Mouse (Mus musculus): ENCODE measurements around the gene Elavl1. TPM values are rescaled to one million over a fixed set of nuclear protein-coding genes. Genes with fewer than 3 reads are reported as not detected.
A peak's percentile ranks its signal among the peaks of the same experiment; 100 is the strongest.
"Not testable (repeated sequence)": the region's sequence is repeated elsewhere in the genome, so short reads cannot be mapped to it uniquely, and the experiment has no call there.

Elavl1 gene
- polyA plus RNA-seq, 1 experiment from 2014 or later = 80.1 TPM

GRCm38 (mm10) chr8:4258233-4258632, 67.0 kb downstream of the Elavl1 start:
- peak; percentile 37 for ATAC-seq (ENCODE audit: low read depth)
- H3K27ac ChIP-seq (ENCODE audit: low read length) = no peak overlapping the region
- H3K9ac ChIP-seq (ENCODE audit: low read depth, low read length) = peak overlapping the region; percentile 60
- H3K4me2 ChIP-seq (ENCODE audit: low read depth, low read length) = peak overlapping the region; percentile 100
- no peaks in the 10 kb centered on the region for H3K27me3 ChIP-seq (ENCODE audit: control insufficient read depth, insufficient read depth, low read depth, low read length)
- H3K4me3 ChIP-seq (ENCODE audit: low read depth, low read length) = peak overlapping the region; percentile 67
- WGBS (ENCODE audit: insufficient replicate concordance) = 2% methylated on average over 35 of the region's 35 CpGs
- peaks cover 5% of the 10 kb centered on the region for H3K36me3 ChIP-seq (ENCODE audit: control insufficient read depth, insufficient read depth)
- peaks cover 22% of the 10 kb centered on the region for H3K4me1 ChIP-seq (ENCODE audit: control insufficient read depth, low read depth, low read length)
- H3K9me3 ChIP-seq (replicated peaks; ENCODE audit: control insufficient read depth, low read length) = no peaks in the 10 kb centered on the region

- Histone ChIP-seq H3K9ac (ENCODE audit: low read depth, low read length) (no peak overlapping the region), H3K4me1 (ENCODE audit: control insufficient read depth, low read depth, low read length) (peaks cover 26% of the 10 kb centered on the region), H3K4me2 (ENCODE audit: low read depth, low read length) (no peak overlapping the region), H3K36me3 (ENCODE audit: control insufficient read depth, insufficient read depth) (peaks cover 5% of the 10 kb centered on the region), H3K27ac (ENCODE audit: low read length) (no peak overlapping the region), H3K4me3 (ENCODE audit: low read depth, low read length) (no peak overlapping the region), H3K9me3 (replicated peaks; ENCODE audit: control insufficient read depth, low read length) (no peaks in the 10 kb centered on the region), H3K27me3 (ENCODE audit: control insufficient read depth, insufficient read depth, low read depth, low read length) (no peaks in the 10 kb centered on the region)
- ATAC-seq (ENCODE audit: low read depth) = no peak
- WGBS (ENCODE audit: insufficient replicate concordance) = 86% methylated on average over 4 of the region's 4 CpGs
These were observed 67.9 kb downstream of the Elavl1 start for GRCm38 (mm10) chr8:4257350-4257749.

- H3K9me3 ChIP-seq (replicated peaks; ENCODE audit: control insufficient read depth, low read length) = no peaks in the 10 kb centered on the region
- 66% methylated on average over 4 of the region's 4 CpGs for WGBS (ENCODE audit: insufficient replicate concordance)
- no peak for ATAC-seq (ENCODE audit: low read depth)
- H3K36me3 ChIP-seq (ENCODE audit: control insufficient read depth, insufficient read depth) = peaks cover 3% of the 10 kb centered on the region
- H3K27me3 ChIP-seq (ENCODE audit: control insufficient read depth, insufficient read depth, low read depth, low read length) = no peaks in the 10 kb centered on the region
- H3K4me2 ChIP-seq (ENCODE audit: low read depth, low read length) = no peak overlapping the region
- H3K9ac ChIP-seq (ENCODE audit: low read depth, low read length) = no peak overlapping the region
- no peak overlapping the region for H3K27ac ChIP-seq (ENCODE audit: low read length)
- peaks cover 29% of the 10 kb centered on the region for H3K4me1 ChIP-seq (ENCODE audit: control insufficient read depth, low read depth, low read length)
- no peak overlapping the region for H3K4me3 ChIP-seq (ENCODE audit: low read depth, low read length)
These were observed 68.3 kb downstream of the Elavl1 start for GRCm38 (mm10) chr8:4256911-4257310.

- not testable (repeated sequence) for H3K4me2 ChIP-seq (ENCODE audit: low read depth, low read length); H3K27me3 ChIP-seq (ENCODE audit: control insufficient read depth, insufficient read depth, low read depth, low read length); H3K9ac ChIP-seq (ENCODE audit: low read depth, low read length); H3K27ac ChIP-seq (ENCODE audit: low read length); H3K4me3 ChIP-seq (ENCODE audit: low read depth, low read length); H3K9me3 ChIP-seq (replicated peaks; ENCODE audit: control insufficient read depth, low read length); ATAC-seq (ENCODE audit: low read depth); H3K36me3 ChIP-seq (ENCODE audit: control insufficient read depth, insufficient read depth)
- WGBS (ENCODE audit: insufficient replicate concordance) = 69% methylated on average over 7 of the region's 7 CpGs
- peaks cover 29% of the 10 kb centered on the region for H3K4me1 ChIP-seq (ENCODE audit: control insufficient read depth, low read depth, low read length)
These were observed 69.7 kb downstream of the Elavl1 start for GRCm38 (mm10) chr8:4255471-4255870.

GRCm38 (mm10) chr8:4254001-4254400, 71.2 kb downstream of the Elavl1 start:
- Histone ChIP-seq H3K36me3 (ENCODE audit: control insufficient read depth, insufficient read depth) (peaks cover 3% of the 10 kb centered on the region; the same call in 1 of the 2 replicates), H3K27me3 (ENCODE audit: control insufficient read depth, insufficient read depth, low read depth, low read length) (no peaks in the 10 kb centered on the region), H3K4me1 (ENCODE audit: control insufficient read depth, low read depth, low read length) (peaks cover 26% of the 10 kb centered on the region), H3K4me2 (ENCODE audit: low read depth, low read length) (peak overlapping the region; percentile 92), H3K9ac (ENCODE audit: low read depth, low read length) (0 out of 2 replicates have a peak overlapping the region, but pooled peaks have one; percentile 14), H3K27ac (ENCODE audit: low read length) (no peak overlapping the region), H3K4me3 (ENCODE audit: low read depth, low read length) (peak overlapping the region; percentile 98; the same call in 1 of the 2 replicates), H3K9me3 (replicated peaks; ENCODE audit: control insufficient read depth, low read length) (no peaks in the 10 kb centered on the region)
- 80% methylated on average over 6 of the region's 6 CpGs for WGBS (ENCODE audit: insufficient replicate concordance)
- no peak for ATAC-seq (ENCODE audit: low read depth)

GRCm38 (mm10) chr8:4252934-4253841, 72.0 kb downstream of the Elavl1 start, which contains the start of gene Snapc2:
TSS of gene Snapc2 (plus strand) at chr8:4253080.
- peak; percentile 93 for ATAC-seq (ENCODE audit: low read depth)
- under 1% methylated on average over 69 of the region's 69 CpGs for WGBS (ENCODE audit: insufficient replicate concordance)
- H3K4me3 ChIP-seq (ENCODE audit: low read depth, low read length) = peak within 1 kb of the TSS; percentile 98

GRCm38 (mm10) chr8:4252116-4252760, 73.0 kb downstream of the Elavl1 start:
- Histone ChIP-seq H3K27me3 (ENCODE audit: control insufficient read depth, insufficient read depth, low read depth, low read length) (no peaks in the 10 kb centered on the region), H3K4me3 (ENCODE audit: low read depth, low read length) (peak overlapping the region; percentile 98), H3K4me1 (ENCODE audit: control insufficient read depth, low read depth, low read length) (peaks cover 17% of the 10 kb centered on the region), H3K4me2 (ENCODE audit: low read depth, low read length) (peak overlapping the region; percentile 92), H3K9ac (ENCODE audit: low read depth, low read length) (peak overlapping the region; percentile 97), H3K27ac (ENCODE audit: low read length) (0 out of 2 replicates have a peak overlapping the region, but pooled peaks have one; percentile 12), H3K36me3 (ENCODE audit: control insufficient read depth, insufficient read depth) (peaks cover 3% of the 10 kb centered on the region; the same call in 1 of the 2 replicates), H3K9me3 (replicated peaks; ENCODE audit: control insufficient read depth, low read length) (no peaks in the 10 kb centered on the region)
- 33% methylated on average over 8 of the region's 8 CpGs for WGBS (ENCODE audit: insufficient replicate concordance)
- no peak for ATAC-seq (ENCODE audit: low read depth)

More at GRCm38 (mm10) chr8:4252934-4253841, 72.0 kb downstream of the Elavl1 start, which contains the start of gene Snapc2:
- H3K9me3 ChIP-seq (replicated peaks; ENCODE audit: control insufficient read depth, low read length) = no peaks in the 10 kb centered on the region
- peaks cover 17% of the 10 kb centered on the region for H3K4me1 ChIP-seq (ENCODE audit: control insufficient read depth, low read depth, low read length)
- H3K9ac ChIP-seq (ENCODE audit: low read depth, low read length) = peak within 1 kb of the TSS; percentile 97
- peak within 1 kb of the TSS; percentile 86 for H3K27ac ChIP-seq (ENCODE audit: low read length)
- peak within 1 kb of the TSS; percentile 92 for H3K4me2 ChIP-seq (ENCODE audit: low read depth, low read length)
- no peaks in the 10 kb centered on the region for H3K27me3 ChIP-seq (ENCODE audit: control insufficient read depth, insufficient read depth, low read depth, low read length)
- peaks cover 3% of the 10 kb centered on the region; the same call in 1 of the 2 replicates for H3K36me3 ChIP-seq (ENCODE audit: control insufficient read depth, insufficient read depth)

- Histone ChIP-seq H3K4me1 (ENCODE audit: control insufficient read depth, low read depth, low read length) (peaks cover 19% of the 10 kb centered on the region), H3K36me3 (ENCODE audit: control insufficient read depth, insufficient read depth) (peaks cover 11% of the 10 kb centered on the region), H3K4me3 (ENCODE audit: low read depth, low read length) (no peak overlapping the region), H3K9ac (ENCODE audit: low read depth, low read length) (no peak overlapping the region), H3K27me3 (ENCODE audit: control insufficient read depth, insufficient read depth, low read depth, low read length) (no peaks in the 10 kb centered on the region), H3K9me3 (replicated peaks; ENCODE audit: control insufficient read depth, low read length) (no peaks in the 10 kb centered on the region), H3K27ac (ENCODE audit: low read length) (no peak overlapping the region), H3K4me2 (ENCODE audit: low read depth, low read length) (no peak overlapping the region)
- 39% methylated on average over 26 of the region's 26 CpGs for WGBS (ENCODE audit: insufficient replicate concordance)
- no peak for ATAC-seq (ENCODE audit: low read depth)
These were observed 74.8 kb downstream of the Elavl1 start for GRCm38 (mm10) chr8:4250306-4250970.

Data from liver, embryonic 16.5 days (tissue).